Mouse (Mus musculus): ENCODE data around the gene S100a6.

Gene S100a6

DNA sequence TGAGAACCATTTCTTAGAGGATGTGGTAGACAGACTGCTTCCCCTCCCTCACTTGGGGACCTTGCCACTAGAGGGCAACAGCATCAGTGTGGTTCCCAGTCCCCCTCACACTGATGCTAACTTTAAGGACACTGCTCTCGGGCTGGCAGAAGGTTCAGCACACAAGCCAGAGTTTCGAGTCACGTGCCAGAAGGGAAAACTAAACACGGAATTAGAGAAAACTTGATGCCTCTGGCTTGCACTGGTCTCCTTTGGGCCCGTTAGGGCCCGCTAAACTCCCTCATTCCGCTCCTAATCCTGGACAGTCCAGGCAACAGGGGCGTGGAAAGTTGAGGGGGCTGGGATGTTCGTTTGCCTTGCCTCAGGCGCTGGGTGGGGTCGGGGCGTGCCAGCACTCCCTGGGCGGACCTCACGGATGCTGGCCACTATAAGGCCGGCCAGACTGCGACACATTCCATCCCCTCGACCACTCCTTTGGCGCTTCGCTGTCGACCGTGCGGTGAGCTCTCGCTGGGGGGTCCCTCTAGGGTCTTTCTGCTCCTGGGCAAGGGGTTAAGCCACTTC is at the start of gene S100a6:
S100a6 (plus strand) TSS at position 155 of the 564 bp plus-strand sequence.
- in situ Hi-C loops (cut with MboI, MseI), result loop anchor here (5.0 kb wide), 1 partner anchor 86 kb away; the partner anchor contains the start of gene S100a14

DNA sequence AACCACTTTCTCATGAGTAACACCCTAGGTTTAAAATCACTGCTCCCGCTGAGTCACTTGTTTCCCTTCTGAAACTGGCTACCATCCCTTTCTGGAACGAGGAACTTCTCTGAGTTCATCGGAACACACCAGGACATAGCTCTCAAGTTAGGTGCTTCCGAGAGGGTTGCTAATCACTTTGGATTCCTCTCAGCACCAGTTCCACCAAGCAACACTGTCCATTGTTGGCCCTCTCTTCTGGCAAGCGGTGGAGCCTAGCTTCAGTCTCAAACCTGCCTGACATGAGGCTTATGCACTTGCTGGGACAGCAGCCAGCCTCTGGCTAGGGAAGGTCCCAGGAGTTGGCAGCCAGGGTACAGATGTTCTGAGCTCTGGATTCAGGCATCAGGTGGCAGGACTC is 38.0 kb upstream of the S100a6 start:
- in situ Hi-C loops (cut with MboI, MseI), result no loop called here

DNA sequence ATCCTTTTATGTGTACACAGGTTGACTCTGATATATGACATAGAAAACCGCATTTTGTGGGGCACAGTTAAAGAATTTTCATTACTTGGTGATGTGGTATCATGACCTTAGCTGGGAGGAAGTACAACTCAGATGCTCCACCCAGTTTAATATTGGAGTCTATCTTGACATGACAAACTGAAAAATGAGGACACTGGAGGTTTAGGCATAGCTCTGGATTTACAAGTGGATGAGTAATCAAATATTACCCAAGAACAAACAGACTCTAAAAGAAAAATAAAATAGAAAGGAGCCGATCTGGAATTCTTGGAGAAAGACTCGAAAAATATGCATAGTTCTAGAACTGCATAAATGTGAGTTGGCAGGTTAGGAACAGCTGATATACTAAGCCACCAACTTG is 37.4 kb upstream of the S100a6 start:
- in situ Hi-C loops (cut with MboI, MseI), result no loop called here

DNA sequence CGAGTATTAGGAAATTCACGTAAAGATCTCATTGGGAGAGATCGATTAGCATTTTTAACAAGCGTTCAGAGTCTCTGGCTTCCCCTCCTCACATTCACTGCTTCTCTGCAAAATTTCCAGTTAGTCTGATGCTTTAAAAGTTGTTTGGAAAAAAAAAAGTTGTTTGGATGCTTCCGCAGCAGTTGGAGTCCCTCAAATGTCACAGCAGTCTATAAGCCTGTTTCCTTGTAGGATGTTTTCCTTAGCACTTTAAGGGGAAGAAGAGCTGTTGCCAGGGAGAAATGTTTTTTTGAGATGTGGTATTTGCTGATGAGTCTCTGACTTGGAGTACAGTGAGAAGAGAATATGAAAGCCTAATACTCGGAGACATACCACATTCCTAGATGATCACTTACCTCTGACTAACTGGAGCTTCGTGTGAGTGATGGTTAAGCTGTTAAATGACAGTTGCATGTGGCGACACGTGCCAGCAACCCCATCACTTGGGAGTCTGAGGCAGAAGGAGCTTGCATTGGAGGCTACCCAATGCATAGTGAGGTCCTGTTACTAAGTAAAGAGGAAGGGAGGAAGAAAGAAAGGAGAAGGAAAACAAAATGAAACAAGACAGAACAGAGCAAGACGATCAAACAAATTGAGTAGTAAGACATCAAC is 36.2 kb upstream of the S100a6 start:
- in situ Hi-C loops (cut with MboI, MseI), result no loop called here

DNA sequence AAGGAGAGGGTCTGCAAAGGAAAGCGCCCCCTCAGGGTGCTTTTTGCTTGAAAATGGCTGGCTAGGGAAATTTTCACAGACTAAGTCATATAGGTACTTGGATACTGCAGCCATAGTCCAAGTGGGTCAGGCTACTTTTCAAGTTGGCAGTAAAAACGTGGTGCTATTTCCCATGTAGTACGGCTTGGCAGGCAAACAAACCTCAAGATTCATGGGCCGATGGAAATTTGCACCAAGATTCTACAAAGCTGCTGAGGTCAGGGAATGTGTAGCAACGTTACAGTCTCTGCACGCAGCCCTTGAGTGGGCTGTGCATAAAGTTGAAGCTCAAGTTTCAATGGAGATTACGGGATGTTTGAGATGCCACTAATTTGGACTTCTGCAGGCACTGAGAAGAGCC is 33.2 kb upstream of the S100a6 start:
- in situ Hi-C loops (cut with MboI, MseI), result no loop called here

DNA sequence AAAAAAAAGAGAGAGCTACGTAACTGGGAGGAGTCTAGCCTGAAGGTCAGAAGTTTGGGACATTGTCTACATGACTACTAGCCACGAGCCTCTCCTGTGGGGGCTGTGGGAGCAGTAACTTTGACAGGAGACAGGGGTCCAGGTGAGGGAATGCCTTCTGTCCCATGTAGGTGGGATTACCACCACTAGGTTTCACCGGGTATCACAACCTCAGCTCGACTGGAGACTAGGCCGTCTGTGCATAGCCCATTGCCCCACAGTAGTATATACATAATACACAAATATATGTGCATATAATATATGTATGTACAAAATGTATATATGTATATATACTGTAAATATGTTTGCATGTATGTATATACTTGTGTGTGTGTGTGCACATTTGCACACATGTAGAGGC is 31.5 kb upstream of the S100a6 start:
- in situ Hi-C loops (cut with MboI, MseI), result loop anchor here (5.0 kb wide), 1 partner anchor 36 kb away; no protein-coding TSS in a partner anchor

DNA sequence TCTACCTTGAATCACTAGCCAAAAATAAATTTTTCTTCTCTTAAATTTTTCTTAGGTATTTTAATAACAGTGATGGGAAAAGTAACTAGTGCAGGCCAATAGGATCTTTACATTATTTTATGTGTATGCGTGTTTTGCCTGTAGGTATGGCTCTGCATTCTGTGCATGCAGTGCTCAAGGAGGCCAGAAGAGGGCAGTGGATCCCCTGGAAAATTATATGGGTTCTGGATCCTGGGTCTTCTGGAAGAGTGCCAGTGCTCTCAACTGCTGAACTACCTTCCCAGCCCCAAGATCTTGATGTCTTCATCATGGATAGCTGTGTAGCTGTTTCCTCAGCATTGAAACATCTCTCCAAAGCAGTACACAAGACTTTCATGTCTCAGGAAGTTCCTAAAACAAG is 30.5 kb upstream of the S100a6 start:
- in situ Hi-C loops (cut with MboI, MseI), result loop anchor here (5.0 kb wide), 1 partner anchor 35 kb away; no protein-coding TSS in a partner anchor

DNA sequence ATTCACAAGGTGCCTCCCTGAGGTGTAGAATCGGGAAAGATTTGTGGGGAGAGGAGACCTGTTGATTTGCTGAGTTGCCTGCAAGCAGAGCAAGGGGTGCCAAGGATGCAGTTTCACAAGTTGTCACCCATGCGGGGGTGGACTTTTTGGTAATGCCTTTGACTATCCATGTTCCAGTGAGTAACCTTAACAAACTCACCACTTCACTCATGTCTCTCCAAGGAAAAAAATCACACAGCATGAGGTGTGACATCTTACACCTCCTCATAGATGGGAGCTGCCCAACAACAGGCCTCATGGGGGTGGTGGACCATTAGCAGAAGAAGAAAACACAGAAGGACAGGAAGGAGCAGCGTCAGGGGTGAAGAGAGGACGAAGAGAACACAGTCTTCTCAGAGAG is 30.1 kb upstream of the S100a6 start:
- in situ Hi-C loops (cut with MboI, MseI), result loop anchor here (5.0 kb wide), 1 partner anchor 35 kb away; no protein-coding TSS in a partner anchor

DNA sequence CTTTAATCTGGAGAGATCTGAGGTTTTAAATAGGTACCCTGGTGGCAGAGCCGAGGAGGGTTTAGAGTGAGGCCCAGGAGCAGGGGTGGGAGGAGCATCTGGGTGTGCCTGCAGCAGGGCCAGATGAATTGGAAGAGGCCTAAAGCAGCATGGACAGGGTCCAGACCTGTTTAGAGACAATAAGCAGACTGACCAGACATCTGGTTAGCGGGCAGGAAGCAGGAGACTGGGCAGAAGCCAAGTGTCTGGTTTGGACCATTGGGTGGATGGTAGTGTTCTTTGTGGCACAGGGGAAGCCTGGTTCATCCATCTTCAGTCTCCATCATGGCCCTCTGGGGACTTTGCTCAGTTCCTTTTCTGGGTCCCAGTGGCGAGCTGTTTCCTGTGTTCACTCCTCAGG is 28.8 kb upstream of the S100a6 start:
- in situ Hi-C loops (cut with MboI, MseI), result loop anchor here (5.0 kb wide), 1 partner anchor 33 kb away; no protein-coding TSS in a partner anchor

DNA sequence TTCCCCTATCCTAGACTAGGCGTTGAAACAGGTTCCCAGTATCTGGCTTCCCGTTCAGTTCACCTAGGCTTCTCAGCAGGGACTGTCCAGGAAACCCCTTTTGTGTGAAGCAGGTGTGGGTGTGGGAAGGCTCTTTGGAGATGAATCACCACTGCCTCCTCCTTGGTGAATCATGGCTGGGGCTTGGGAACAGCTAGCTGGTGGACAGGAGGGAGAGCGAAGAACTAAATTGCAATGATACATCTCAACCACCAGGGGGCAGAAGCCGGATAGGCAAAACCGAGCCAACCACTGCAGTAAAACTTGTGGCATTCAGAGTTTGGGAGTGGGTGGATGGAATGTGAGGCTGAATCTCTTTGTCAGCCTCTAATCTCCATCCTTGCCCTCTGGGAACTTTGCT is 27.1 kb upstream of the S100a6 start:
- in situ Hi-C loops (cut with MboI, MseI), result loop anchor here (5.0 kb wide), 1 partner anchor 93 kb away; the partner anchor contains the start of gene Snapin

DNA sequence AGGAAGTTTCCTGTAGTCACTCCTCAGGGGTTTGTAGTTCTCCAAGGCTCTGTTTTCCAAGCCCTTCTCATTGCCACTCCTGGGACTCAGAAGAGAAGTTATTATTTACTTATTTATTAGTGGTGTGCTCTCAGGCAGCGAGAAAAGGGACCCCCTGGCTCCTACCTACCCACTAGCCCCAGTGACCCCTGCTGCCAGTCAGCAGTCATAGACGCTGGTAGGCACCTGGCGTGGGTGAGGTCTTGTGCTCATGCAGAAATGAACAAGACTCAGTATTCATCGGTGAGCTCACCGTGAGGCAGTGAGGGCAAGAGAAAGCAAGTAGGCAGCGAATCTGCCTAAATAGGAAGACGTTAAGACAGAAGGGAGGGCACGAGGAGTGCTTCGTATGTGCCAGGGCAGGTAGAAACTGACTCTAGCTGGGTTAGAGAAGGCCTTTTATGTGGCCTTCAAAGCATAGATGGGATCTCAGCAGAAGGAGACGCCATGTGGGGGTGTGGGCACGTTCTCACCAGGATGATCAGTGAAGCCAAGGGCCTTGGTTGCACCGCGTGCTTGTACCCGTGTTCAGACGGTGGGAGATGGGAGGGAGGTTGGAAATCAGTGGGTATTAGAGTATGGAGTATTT is 26.6 kb upstream of the S100a6 start:
- in situ Hi-C loops (cut with MboI, MseI), result loop anchor here (5.0 kb wide), 1 partner anchor 94 kb away; the partner anchor contains the start of gene Snapin

DNA sequence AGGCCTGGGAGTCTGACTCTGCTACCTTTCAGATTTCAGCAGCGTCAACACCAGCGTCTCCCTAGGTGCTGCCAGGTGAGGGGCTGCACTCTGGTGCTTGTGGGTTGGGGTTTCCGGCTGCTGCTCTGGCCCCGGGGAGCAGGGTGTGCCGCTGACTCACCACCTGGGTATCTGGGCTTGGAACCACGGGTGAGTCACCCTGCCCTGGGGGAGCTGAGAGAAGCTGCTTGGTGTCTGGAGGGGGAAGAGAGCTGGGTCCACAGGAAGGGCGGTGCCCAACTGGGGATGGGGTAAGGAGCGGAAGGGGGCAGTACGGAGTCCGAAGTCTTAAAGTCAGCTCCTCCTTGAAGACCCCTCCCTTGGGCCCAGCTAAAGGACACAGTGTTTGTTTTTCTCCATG is 25.8 kb upstream of the S100a6 start:
- in situ Hi-C loops (cut with MboI, MseI), result loop anchor here (5.0 kb wide), 1 partner anchor 95 kb away; the partner anchor contains the start of gene Snapin

DNA sequence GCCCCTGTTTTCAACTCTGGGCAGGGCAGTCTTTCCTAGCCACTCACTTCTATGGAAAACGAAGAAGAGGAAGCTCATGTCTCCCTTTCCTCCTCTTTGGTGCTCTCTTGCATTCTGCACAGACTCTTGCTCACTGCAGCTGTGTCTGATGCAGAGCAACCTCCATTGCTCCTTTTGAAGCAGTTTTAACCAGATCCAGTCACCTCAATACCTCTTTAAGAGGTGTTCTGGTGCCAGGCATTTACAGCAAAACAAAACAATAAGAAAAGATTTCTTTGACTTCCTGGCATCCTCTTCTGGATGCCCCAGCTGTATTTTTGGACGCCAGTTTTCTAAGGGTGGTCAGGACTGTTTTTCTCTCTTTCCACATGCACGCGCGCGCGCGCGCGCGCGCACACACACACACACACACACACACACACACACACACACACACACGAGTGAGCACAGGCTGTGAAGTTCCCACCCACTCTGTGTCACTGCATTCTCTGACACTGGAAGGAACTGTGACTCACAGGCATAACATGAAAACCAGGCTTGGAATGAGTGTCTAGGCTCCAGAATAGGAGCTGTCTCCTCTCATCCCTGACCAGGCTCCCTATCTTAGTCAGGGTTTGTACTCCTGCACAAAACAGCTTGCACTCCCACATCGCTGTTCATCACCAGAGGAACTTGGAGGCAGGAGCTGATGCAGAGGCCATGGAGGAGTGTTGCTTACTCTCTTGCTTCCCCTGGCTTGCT is 25.2 kb upstream of the S100a6 start:
- in situ Hi-C loops (cut with MboI, MseI), result loop anchor here (5.0 kb wide), 1 partner anchor 95 kb away; the partner anchor contains the start of gene Snapin

DNA sequence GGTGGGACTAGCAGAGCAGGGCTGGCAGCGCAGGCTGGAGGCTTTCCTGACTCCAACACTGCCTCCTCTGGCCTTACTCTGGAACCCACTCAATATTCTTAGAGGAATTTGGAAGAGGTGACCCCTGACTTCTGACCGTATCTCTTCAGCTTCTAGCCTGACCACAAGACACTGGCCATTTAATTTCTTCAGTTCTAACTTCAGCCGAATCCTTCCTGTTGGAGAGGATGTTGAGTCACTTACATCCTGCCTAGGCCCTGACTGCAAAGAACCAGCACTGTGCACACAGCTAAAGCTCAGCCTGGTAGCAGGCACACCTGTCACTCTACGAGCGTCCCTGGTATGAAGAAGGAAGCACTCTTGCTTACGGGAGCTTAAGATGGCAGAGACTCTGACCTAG is 23.3 kb upstream of the S100a6 start:
- in situ Hi-C loops (cut with MboI, MseI), result loop anchor here (5.0 kb wide), 1 partner anchor 97 kb away; the partner anchor contains the start of gene Snapin

DNA sequence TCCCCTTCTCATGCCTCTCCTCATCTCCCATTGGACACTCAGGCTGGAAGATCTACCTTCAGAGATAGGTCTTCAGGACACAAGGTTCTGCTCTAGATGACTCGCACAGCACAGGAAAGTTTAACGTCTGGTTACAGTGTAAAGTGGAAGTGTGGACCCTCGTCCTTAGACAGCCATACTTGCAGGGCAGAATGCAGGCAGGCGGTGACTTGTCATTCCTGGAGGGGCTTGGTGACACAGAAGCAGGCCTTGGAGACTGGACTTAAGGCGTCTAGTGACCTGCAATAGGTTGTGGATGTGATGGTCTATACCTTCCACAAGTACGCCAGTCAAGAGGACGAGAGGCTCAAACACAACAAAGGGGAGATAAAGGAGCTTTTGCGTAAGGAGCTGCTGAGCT is 22.7 kb upstream of the S100a6 start, which contains the start of gene S100a2:
S100a2 (plus strand) TSS at position 301 of the 400 bp plus-strand sequence.
- in situ Hi-C loops (cut with MboI, MseI), result loop anchor here (5.0 to 10.0 kb wide), 2 partner anchors 98 to 295 kb away; partner anchors contain the start of genes Gatad2b and Snapin

DNA sequence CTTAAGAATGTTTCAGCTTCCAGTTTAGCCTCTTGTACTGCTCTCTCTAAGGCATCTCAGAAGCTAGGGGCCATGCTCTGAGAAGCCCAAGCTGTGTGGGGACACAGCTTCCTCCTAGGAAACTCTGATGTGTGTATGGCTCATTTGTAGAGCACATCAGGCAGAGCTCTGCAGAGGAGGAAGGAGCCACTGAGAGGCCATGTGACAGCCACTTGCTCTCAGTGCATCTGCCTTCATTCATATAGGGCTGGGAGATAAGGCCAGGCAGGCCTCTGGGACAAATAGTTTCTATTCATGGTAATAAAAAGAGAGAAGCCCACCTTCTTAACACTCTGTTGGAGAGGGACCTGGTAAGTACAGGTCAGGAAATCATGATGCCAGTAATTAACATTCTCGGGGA is 18.2 kb upstream of the S100a6 start:
- in situ Hi-C loops (cut with MboI, MseI), result loop anchor here (10.0 kb wide), 1 partner anchor 300 kb away; the partner anchor contains the start of gene Gatad2b

DNA sequence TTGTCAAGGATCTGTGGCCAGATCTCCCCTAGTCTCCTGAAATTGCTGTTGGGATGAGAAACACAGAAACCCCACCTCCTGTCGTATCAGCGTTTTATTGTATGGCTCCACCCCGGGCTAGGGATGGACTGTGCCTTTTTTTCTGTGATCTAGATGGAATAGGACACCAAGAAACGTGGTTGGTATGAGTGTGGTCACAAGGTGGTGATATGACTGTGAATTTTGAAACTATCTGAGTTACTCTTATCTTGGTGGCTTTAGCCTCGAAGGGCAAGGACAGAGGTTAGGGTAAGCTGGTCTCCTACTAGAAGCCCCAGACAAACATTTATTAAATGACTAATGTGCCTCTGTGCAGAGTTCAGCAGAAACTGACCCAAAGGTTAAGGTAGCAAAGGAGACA is 17.1 kb upstream of the S100a6 start:
- in situ Hi-C loops (cut with MboI, MseI), result loop anchor here (10.0 kb wide), 1 partner anchor 301 kb away; the partner anchor contains the start of gene Gatad2b

DNA sequence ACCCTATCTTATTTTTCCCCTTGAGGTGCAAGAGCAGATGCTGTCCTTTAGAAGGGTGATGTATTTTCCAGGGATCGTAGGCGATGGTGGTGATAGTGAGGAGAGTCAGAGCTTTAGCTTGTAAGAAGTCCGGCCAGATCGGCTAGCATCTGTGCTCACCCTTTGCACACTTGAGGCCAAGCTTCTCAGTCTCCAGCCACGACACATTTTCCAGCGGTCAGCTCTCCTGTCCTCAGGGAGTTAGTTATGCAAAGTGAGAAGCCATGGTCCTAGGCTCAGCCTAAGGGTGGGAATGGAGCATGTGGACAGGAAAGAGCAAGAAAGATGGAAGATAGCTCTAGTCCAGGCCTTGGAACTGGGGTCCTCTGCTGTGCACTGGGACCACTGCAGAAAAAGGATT is 15.9 kb upstream of the S100a6 start:
- in situ Hi-C loops (cut with MboI, MseI), result loop anchor here (10.0 kb wide), 1 partner anchor 302 kb away; the partner anchor contains the start of gene Gatad2b

DNA sequence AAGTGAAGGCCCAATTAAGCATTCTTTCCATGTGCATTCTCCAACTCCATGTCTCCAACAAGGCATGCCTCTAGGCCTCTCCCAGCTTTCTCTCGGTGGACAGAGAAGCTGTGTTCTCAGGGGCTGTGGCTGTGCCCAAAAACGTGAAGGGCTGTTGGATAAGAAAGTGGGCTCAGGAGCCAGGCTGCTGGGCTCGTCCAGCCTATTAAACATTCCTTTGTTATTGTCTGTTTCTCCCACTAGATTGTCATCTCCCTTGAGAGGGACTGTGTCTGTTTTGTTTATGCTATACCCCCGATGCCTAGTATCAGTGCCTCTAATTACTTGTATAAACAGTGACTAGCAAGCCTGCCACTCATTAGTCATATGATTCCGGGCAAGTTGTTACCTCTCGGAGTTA is 14.9 kb upstream of the S100a6 start:
- in situ Hi-C loops (cut with MboI, MseI), result loop anchor here (10.0 kb wide), 1 partner anchor 303 kb away; the partner anchor contains the start of gene Gatad2b

DNA sequence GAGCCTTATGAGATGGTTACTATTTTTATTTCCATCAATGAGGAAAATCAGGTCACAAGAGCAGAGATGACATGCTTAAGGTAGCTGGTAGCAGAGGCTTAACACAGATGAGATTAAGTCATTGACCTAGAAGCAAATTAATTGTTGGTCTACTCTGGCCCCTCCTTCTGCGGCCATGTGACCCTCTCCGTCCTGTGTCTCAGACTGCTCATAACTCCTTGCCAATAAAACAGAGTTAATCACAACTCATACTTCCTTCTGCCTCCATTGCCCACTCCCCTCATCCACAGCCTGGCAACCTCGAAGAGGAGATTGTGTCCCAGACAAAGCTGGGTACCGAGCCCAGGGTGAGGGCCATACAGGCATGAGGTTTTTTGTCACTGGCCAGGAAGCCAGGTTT is 14.5 kb upstream of the S100a6 start:
- in situ Hi-C loops (cut with MboI, MseI), result loop anchor here (10.0 kb wide), 1 partner anchor 303 kb away; the partner anchor contains the start of gene Gatad2b

DNA sequence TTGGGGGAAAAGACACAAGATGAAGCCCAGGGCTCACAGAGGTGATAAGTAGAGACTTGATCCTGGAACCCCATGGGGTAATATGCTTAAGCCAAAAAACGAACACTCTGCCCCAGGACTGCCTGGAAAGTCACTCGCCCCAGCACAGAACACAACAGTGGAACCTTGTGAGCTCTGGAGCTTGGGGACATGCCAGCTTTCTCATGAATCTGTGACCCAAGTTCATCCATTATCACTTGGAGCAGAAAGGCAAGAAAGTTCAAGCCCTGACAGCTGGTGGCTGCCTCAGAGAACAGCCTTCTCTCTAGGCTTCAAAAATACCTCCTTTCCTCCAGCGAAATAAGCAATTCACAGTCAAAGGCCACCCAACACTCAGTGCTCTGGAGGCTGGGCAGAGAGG is 13.3 kb upstream of the S100a6 start:
- in situ Hi-C loops (cut with MboI, MseI), result loop anchor here (10.0 kb wide), 1 partner anchor 305 kb away; the partner anchor contains the start of gene Gatad2b

Measured in regulatory T cell (primary cell).